Mouse (Mus musculus): ENCODE measurements around the gene Peak1. TPM values are rescaled to one million over a fixed set of nuclear protein-coding genes. Genes with fewer than 3 reads are reported as not detected.

Peak1 gene
- polyA plus RNA-seq, 1 experiment, result 5.5 TPM

DNA sequence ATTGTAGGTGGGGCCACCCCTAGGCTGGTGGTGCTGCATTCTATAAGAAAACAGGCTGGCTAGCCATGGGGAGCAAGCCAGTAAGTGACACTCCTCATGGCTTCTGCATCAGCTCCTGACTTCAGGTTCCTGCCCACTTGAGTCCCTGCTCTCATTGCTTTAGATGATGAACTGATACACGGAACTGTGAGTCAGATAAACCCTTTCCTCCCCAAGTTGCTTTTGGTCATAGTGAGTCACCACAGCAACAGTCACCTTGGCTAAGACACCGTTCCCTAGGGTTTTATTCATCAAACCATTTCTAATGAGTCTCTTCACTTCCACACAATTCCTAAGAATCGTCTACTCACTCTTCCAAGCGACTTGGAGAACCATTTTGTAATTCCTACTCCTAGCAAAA, 220.9 kb downstream of the Peak1 start:
- Histone ChIP-seq H3K27me3 (ENCODE audit: control insufficient read depth, insufficient read depth, low read length) (no peaks in the 10 kb centered on the region), H3K27ac (ENCODE audit: control insufficient read depth, insufficient read depth, low read depth, low read length) (no peak overlapping the region), H3K4me3 (ENCODE audit: control insufficient read depth, low read depth, low read length) (no peak overlapping the region), H3K4me1 (ENCODE audit: control insufficient read depth, insufficient read depth, low read length) (no peaks in the 10 kb centered on the region), H3K36me3 (ENCODE audit: control insufficient read depth, insufficient read depth, low read length) (no peaks in the 10 kb centered on the region)
- TF ChIP-seq CTCF (IDR thresholded peaks at IDR 0.05; ENCODE audit: control insufficient read depth, insufficient read depth, insufficient replicate concordance, low read depth, low read length) (no peak), POLR2A (IDR thresholded peaks at IDR 0.05; ENCODE audit: control insufficient read depth, low read depth, low read length) (no peak)

GRCm38 (mm10) chr9:56195193-56195592, 222.7 kb downstream of the Peak1 start:
- H3K4me1 ChIP-seq (ENCODE audit: control insufficient read depth, insufficient read depth, low read length), result no peaks in the 10 kb centered on the region
- no peaks in the 10 kb centered on the region for H3K36me3 ChIP-seq (ENCODE audit: control insufficient read depth, insufficient read depth, low read length)
- H3K4me3 ChIP-seq (ENCODE audit: control insufficient read depth, low read depth, low read length), result peak overlapping the region; percentile 7; the same call in 1 of the 2 replicates
- no peak overlapping the region for H3K27ac ChIP-seq (ENCODE audit: control insufficient read depth, insufficient read depth, low read depth, low read length)
- H3K27me3 ChIP-seq (ENCODE audit: control insufficient read depth, insufficient read depth, low read length), result no peaks in the 10 kb centered on the region
- TF ChIP-seq CTCF (IDR thresholded peaks at IDR 0.05; ENCODE audit: control insufficient read depth, insufficient read depth, insufficient replicate concordance, low read depth, low read length) (no peak), POLR2A (IDR thresholded peaks at IDR 0.05; ENCODE audit: control insufficient read depth, low read depth, low read length) (no peak)

DNA sequence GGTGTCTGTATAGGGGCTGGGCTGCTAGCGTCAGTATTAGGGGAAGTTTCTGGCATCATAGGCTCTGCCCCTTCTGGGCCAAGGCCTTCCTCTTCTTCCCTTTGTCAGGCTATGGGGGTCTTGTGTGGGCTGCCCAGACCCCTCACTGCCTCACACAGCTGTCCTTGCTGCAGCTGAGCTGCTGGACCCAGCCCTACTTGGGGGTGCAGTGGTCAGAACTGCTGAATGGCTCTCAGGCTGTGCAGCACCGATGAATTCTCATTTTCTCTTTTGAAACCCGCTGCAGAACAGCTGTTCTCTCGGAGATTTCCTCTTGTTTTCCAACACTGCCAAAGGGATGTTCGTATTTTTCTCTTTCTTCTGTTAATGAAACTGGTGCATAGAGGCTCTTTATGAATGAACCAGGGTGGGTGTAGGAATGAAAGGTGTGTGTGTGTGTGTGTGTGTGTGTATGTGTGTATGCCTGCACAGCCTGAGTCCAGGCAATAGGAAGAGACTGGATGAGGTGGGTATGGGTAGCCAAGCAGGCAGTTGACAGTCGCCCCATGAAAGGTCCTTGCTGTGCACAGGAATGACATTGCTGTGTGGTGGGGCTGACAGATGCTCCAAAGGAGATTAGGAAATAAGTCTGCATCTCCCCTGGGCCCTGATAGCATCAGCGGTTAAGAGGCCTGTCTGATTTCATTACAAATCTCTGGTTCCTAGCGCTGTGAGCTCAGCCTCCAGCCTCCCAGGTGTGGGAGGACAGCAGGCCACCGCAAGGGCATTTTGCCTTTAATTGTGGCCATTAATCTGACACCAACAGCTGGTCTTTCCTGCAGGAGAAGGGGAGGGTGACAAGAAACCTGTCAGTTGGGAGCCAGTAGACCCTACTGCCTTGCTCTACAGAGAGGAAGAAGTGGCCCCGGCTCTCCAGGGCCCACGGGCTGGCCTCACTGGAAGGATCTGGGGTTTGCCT, 226.1 kb downstream of the Peak1 start:
- H3K36me3 ChIP-seq (ENCODE audit: control insufficient read depth, insufficient read depth, low read length), result no peaks in the 10 kb centered on the region
- H3K27me3 ChIP-seq (ENCODE audit: control insufficient read depth, insufficient read depth, low read length), result no peaks in the 10 kb centered on the region
- no peak overlapping the region for H3K27ac ChIP-seq (ENCODE audit: control insufficient read depth, insufficient read depth, low read depth, low read length)

DNA sequence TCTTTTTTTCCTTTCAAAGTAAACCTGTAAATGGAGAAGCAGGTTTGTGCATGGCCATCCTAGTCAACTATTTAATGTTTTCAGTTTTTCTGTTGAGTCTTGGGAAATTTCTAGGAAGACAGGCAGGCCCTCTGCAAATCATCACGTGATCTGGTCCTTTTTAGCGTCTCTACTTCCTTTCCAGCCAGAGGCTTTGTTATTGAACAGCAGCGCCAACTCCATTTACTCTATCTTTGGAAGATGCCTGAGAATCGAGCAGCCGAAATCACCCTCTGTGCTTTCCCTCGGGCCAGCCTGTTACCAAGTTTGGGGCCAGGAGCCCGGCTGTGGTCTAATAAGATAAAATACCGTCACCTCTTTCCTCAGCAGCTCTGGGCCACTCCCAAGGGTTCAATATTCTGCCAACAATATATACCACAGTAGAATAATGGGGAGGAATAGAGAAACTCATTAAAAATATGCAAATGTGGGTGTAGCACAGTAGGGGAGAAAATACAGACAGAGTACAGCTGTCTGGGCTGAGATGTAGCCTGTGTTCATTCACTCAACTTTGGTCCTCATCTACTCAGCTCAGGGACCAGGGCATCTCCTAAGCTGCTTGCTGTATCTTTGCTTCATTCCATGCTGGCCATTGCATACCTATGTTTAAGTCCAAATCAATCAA, 237.6 kb downstream of the Peak1 start:
- Histone ChIP-seq H3K27ac (ENCODE audit: control insufficient read depth, insufficient read depth, low read depth, low read length) (no peak overlapping the region), H3K36me3 (ENCODE audit: control insufficient read depth, insufficient read depth, low read length) (no peaks in the 10 kb centered on the region), H3K27me3 (ENCODE audit: control insufficient read depth, insufficient read depth, low read length) (no peaks in the 10 kb centered on the region), H3K4me1 (ENCODE audit: control insufficient read depth, insufficient read depth, low read length) (no peaks in the 10 kb centered on the region), H3K4me3 (ENCODE audit: control insufficient read depth, low read depth, low read length) (no peak overlapping the region)
- no peak for TF ChIP-seq CTCF (IDR thresholded peaks at IDR 0.05; ENCODE audit: control insufficient read depth, insufficient read depth, insufficient replicate concordance, low read depth, low read length)
- TF ChIP-seq POLR2A (IDR thresholded peaks at IDR 0.05; ENCODE audit: control insufficient read depth, low read depth, low read length), result no peak

More for the DNA sequence above, 226.1 kb downstream of the Peak1 start:
- H3K4me3 ChIP-seq (ENCODE audit: control insufficient read depth, low read depth, low read length), result no peak overlapping the region
- no peaks in the 10 kb centered on the region for H3K4me1 ChIP-seq (ENCODE audit: control insufficient read depth, insufficient read depth, low read length)
- TF ChIP-seq CTCF (IDR thresholded peaks at IDR 0.05; ENCODE audit: control insufficient read depth, insufficient read depth, insufficient replicate concordance, low read depth, low read length), result no peak
- no peak for TF ChIP-seq POLR2A (IDR thresholded peaks at IDR 0.05; ENCODE audit: control insufficient read depth, low read depth, low read length)

DNA sequence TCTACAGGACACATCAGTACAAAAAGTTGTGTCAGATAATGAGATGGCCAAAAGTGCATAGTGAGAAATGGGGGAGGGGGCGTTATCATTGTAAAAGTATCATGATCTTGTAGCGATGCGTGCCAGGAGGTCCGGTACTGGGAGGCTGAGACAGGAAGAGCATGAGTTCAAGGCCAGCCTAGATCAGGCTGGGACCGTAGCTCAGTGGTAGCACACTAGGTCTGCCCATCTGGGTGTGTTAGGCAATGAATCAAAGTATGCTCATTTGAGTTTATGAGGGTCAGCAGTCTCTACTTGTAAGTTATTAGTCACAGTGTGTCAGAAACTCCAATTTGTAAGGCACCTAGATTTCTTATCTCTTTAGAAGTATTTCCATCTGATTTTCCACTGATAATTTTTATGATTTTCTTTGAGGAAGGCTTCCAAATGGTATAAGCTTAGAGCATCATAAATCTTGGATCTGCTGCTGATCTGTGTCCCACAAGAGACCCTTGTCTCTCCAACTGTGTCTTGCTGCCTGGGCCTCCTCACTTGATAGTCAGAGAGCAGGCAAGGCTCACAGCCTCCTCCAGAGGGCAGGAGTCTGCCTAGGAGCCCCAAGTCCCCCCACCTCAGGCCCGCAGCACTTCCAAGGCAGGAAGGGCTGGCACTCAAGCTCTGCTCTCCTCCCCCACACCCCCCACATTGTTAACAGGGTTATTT, 238.3 kb downstream of the Peak1 start:
- no peaks in the 10 kb centered on the region for H3K27me3 ChIP-seq (ENCODE audit: control insufficient read depth, insufficient read depth, low read length)
- 0 out of 2 replicates have a peak, but pooled peaks have one; percentile 10 for TF ChIP-seq CTCF (IDR thresholded peaks at IDR 0.05; ENCODE audit: control insufficient read depth, insufficient read depth, insufficient replicate concordance, low read depth, low read length)
- TF ChIP-seq POLR2A (IDR thresholded peaks at IDR 0.05; ENCODE audit: control insufficient read depth, low read depth, low read length), result no peak
- no peaks in the 10 kb centered on the region for H3K36me3 ChIP-seq (ENCODE audit: control insufficient read depth, insufficient read depth, low read length)
- no peaks in the 10 kb centered on the region for H3K4me1 ChIP-seq (ENCODE audit: control insufficient read depth, insufficient read depth, low read length)
- H3K27ac ChIP-seq (ENCODE audit: control insufficient read depth, insufficient read depth, low read depth, low read length), result no peak overlapping the region
- no peak overlapping the region for H3K4me3 ChIP-seq (ENCODE audit: control insufficient read depth, low read depth, low read length)

GRCm38 (mm10) chr9:56177354-56177753, 240.5 kb downstream of the Peak1 start:
- no peak overlapping the region for H3K4me3 ChIP-seq (ENCODE audit: control insufficient read depth, low read depth, low read length)
- no peak overlapping the region for H3K27ac ChIP-seq (ENCODE audit: control insufficient read depth, insufficient read depth, low read depth, low read length)
- no peaks in the 10 kb centered on the region for H3K27me3 ChIP-seq (ENCODE audit: control insufficient read depth, insufficient read depth, low read length)
- no peaks in the 10 kb centered on the region for H3K4me1 ChIP-seq (ENCODE audit: control insufficient read depth, insufficient read depth, low read length)
- TF ChIP-seq POLR2A (IDR thresholded peaks at IDR 0.05; ENCODE audit: control insufficient read depth, low read depth, low read length) (no peak), CTCF (IDR thresholded peaks at IDR 0.05; ENCODE audit: control insufficient read depth, insufficient read depth, insufficient replicate concordance, low read depth, low read length) (no peak)
- H3K36me3 ChIP-seq (ENCODE audit: control insufficient read depth, insufficient read depth, low read length), result no peaks in the 10 kb centered on the region

DNA sequence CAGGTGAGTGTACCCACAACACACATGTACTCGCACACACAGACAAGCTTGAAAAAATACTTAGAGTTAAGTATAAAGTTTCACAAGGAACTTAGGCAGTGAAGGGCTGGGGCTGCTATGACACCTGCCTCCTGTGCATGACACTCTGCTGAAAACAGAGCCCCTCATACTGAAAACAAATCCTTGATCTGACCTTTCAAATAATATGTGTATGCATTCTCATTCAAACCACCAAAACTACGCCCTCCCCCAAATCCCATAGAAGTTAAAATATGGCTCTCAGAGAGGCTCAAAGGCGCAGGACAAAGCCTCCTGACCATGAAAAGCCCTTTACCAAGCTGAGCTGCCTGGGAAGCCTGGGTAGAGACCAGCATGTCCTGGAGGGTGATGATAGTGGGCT, 242.6 kb downstream of the Peak1 start:
- Histone ChIP-seq H3K4me1 (ENCODE audit: control insufficient read depth, insufficient read depth, low read length) (no peaks in the 10 kb centered on the region), H3K4me3 (ENCODE audit: control insufficient read depth, low read depth, low read length) (no peak overlapping the region), H3K36me3 (ENCODE audit: control insufficient read depth, insufficient read depth, low read length) (no peaks in the 10 kb centered on the region), H3K27ac (ENCODE audit: control insufficient read depth, insufficient read depth, low read depth, low read length) (no peak overlapping the region), H3K27me3 (ENCODE audit: control insufficient read depth, insufficient read depth, low read length) (no peaks in the 10 kb centered on the region)
- no peak for TF ChIP-seq CTCF (IDR thresholded peaks at IDR 0.05; ENCODE audit: control insufficient read depth, insufficient read depth, insufficient replicate concordance, low read depth, low read length)
- TF ChIP-seq POLR2A (IDR thresholded peaks at IDR 0.05; ENCODE audit: control insufficient read depth, low read depth, low read length), result no peak

Measured in testis, adult 2 months (tissue).